Mouse (Mus musculus) thymus, adult 2 months (tissue): ENCODE data around the gene Grb7. TPM values are rescaled to one million over a fixed set of nuclear protein-coding genes. Genes with fewer than 3 reads are reported as not detected.
A peak's percentile ranks its signal among the peaks of the same experiment; 100 is the strongest.

Source experiments
- DNase-seq: peaks from one replicate; pipeline ENCODE4 v3.0.0; 2021
- H3K27ac ChIP-seq: fragments of 200-500 bp; 2 replicates; pipeline ENCODE4 v1.5.1; 2012; ENCODE audit warnings: low read length, control low read depth; ENCODE audit not compliant: control insufficient read depth, insufficient read depth
- H3K27me3 ChIP-seq: fragments of 200-500 bp; 2 replicates; pipeline ENCODE4 v1.6.1; 2012; ENCODE audit warnings: mild to moderate bottlenecking, low read length, moderate library complexity, mixed read lengths; ENCODE audit not compliant: control insufficient read depth, insufficient read depth
- H3K36me3 ChIP-seq: fragments of 200-500 bp; 2 replicates; pipeline ENCODE4 v1.6.1; 2012; ENCODE audit warnings: mild to moderate bottlenecking, low read length, moderate library complexity; ENCODE audit not compliant: control insufficient read depth, insufficient read depth
- H3K4me1 ChIP-seq: fragments of 200-500 bp; replicated peaks from 2 replicates; pipeline ENCODE4 v1.6.1; 2012; ENCODE audit warnings: low read length; ENCODE audit not compliant: control insufficient read depth, insufficient read depth
- H3K4me3 ChIP-seq: fragments of 200-500 bp; 2 replicates; pipeline ENCODE4 v1.5.1; 2012; ENCODE audit warnings: mild to moderate bottlenecking, low read length, control low read depth, moderate library complexity; ENCODE audit not compliant: control insufficient read depth, insufficient read depth
- CTCF ChIP-seq: fragments of 200-500 bp; IDR thresholded peaks from 2 replicates; pipeline ENCODE4 v1.5.1; 2012; ENCODE audit warnings: mild to moderate bottlenecking, control low read depth, low read length, moderate library complexity, borderline replicate concordance; ENCODE audit not compliant: control insufficient read depth, poor library complexity, insufficient read depth; ENCODE audit errors: extremely low read depth
- POLR2A ChIP-seq: fragments of 200-500 bp; IDR thresholded peaks from 2 replicates; pipeline ENCODE4 v1.6.1; 2012; ENCODE audit warnings: mild to moderate bottlenecking, low read length, control low read depth, moderate library complexity; ENCODE audit not compliant: control insufficient read depth, poor library complexity, insufficient read depth; ENCODE audit errors: extremely low read depth
- WGBS: fragments of 180-500 bp; shearing (Covaris S2); methylation state at CpG from one replicate; pipeline ENCODE4 v1.1.7; 2018; 5-methylcytosine and 5-hydroxymethylcytosine counted together
- polyA plus RNA-seq: library from polyadenylated mRNA; depleted of rRNA; stranded (reverse); fragments of >200 nt; gene quantifications from 2 replicates; pipeline ENCODE4 v1.2.3, GENCODE M21; 2012

Gene Grb7
- polyA plus RNA-seq, 1 experiment: 6.8 TPM

- no peaks in the 10 kb centered on the region for H3K36me3 ChIP-seq
- 2% methylated on average over 47 of the region's 49 CpGs for WGBS
- peaks cover 20% of the 10 kb centered on the region for H3K27me3 ChIP-seq
- no peak for TF ChIP-seq POLR2A
- no peak within 1 kb of the TSS for H3K27ac ChIP-seq
- no peak for DNase-seq
- peak within 1 kb of the TSS; percentile 21 for H3K4me3 ChIP-seq
- peaks cover 5% of the 10 kb centered on the region; the same call in 1 of the 2 replicates for H3K4me1 ChIP-seq
Measured at GRCm38 (mm10) chr11:98412273-98412796, 33.9 kb upstream of the Grb7 start, which contains the start of gene Erbb2. Erbb2 (plus strand) TSS chr11:98412470.

GRCm38 (mm10) chr11:98412797-98413301 is 33.3 kb upstream of the Grb7 start:
- Histone ChIP-seq H3K4me1 (peaks cover 5% of the 10 kb centered on the region; the same call in 1 of the 2 replicates), H3K4me3 (peak overlapping the region; percentile 21), H3K27ac (no peak overlapping the region), H3K36me3 (no peaks in the 10 kb centered on the region), H3K27me3 (peaks cover 20% of the 10 kb centered on the region)
- 2% methylated on average over 40 of the region's 40 CpGs for WGBS
- no peak for TF ChIP-seq CTCF
- TF ChIP-seq POLR2A: no peak
- DNase-seq: no peak

DNA sequence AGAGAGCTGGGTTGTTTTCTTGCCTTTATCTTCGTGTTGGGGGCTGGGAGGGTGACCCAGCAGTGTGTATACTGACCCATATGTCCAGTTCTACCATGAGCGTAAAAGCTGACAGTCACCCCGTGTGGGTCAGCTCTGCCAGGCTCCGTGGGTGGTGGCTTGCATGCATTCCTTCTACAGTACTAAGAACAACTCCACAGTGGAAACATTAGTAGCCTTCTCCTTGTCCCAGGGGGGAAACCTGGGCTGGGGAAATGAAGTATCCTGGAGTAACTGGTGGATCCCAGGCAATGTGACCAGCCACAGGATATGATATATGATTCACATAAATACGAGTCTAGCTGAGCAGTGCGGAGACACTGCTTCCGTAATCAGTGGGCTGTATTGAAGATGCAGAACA is 32.5 kb upstream of the Grb7 start:
- TF ChIP-seq POLR2A (no peak), CTCF (no peak)
- WGBS: 36% methylated on average over 7 of the region's 7 CpGs
- Histone ChIP-seq H3K27ac (no peak overlapping the region), H3K36me3 (no peaks in the 10 kb centered on the region), H3K4me3 (no peak overlapping the region), H3K4me1 (peaks cover 5% of the 10 kb centered on the region; the same call in 1 of the 2 replicates), H3K27me3 (peaks cover 20% of the 10 kb centered on the region)
- no peak for DNase-seq

- peaks cover 5% of the 10 kb centered on the region; the same call in 1 of the 2 replicates for H3K4me1 ChIP-seq
- DNase-seq: no peak
- WGBS: 32% methylated on average over 2 of the region's 2 CpGs
- no peaks in the 10 kb centered on the region for H3K36me3 ChIP-seq
- TF ChIP-seq CTCF: no peak
- TF ChIP-seq POLR2A: no peak
- no peak overlapping the region for H3K4me3 ChIP-seq
- H3K27me3 ChIP-seq: peaks cover 20% of the 10 kb centered on the region
- H3K27ac ChIP-seq: no peak overlapping the region
Measured at GRCm38 (mm10) chr11:98414162-98414561, 32.0 kb upstream of the Grb7 start.

DNA sequence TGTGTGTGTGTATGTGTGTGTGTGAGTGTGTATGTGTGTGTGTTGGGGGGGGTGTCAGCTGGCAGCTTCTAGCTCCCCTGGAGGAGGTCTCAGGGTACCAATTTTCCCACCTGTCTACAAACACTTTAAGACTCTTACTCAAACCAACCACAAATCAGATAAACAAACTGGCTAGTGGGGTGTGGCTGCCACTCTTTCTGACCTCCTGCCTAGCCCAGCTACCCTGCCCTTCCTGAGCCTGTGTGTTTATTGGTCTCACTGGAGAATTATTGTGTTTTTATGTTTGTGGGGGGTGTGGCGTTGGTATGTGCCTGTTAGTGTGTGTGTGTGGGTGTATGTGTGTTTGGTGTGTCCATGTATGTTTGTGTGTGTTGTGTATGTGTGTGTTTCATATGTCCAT is 29.1 kb upstream of the Grb7 start:
- no peak for DNase-seq
- TF ChIP-seq CTCF (no peak), POLR2A (no peak)
- no peak overlapping the region for H3K4me3 ChIP-seq
- no peak overlapping the region for H3K27ac ChIP-seq
- peaks cover 9% of the 10 kb centered on the region for H3K27me3 ChIP-seq
- H3K4me1 ChIP-seq: peaks cover 5% of the 10 kb centered on the region; the same call in 1 of the 2 replicates
- H3K36me3 ChIP-seq: no peaks in the 10 kb centered on the region
- WGBS: 83% methylated on average over 1 of the region's 1 CpGs

DNA sequence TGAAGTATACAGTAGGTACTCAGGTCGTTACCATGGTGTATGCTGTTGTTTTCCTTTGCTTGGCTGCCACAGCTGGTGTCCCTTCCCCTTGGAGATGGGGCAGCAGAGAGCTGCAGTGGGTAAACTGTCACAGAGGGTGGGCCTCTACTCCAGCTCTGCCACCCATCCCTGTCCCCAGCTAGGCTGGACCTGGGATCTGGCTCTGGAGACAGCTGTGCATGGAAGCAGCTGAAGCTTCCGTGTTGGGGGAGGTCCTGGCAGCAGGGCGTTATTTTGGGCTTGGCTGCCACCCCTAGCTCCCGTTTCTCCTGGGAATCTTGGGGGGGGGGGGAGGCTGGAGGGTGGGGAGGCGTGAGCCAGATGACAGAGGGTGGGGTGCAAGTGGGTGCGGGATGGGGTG is 27.9 kb upstream of the Grb7 start:
- no peak overlapping the region for H3K4me3 ChIP-seq
- WGBS: 78% methylated on average over 6 of the region's 6 CpGs
- no peaks in the 10 kb centered on the region for H3K4me1 ChIP-seq
- no peak overlapping the region for H3K27ac ChIP-seq
- DNase-seq: no peak
- H3K36me3 ChIP-seq: no peaks in the 10 kb centered on the region
- TF ChIP-seq POLR2A: no peak
- no peak for TF ChIP-seq CTCF
- no peaks in the 10 kb centered on the region; the same call in none of the 2 replicates for H3K27me3 ChIP-seq

- TF ChIP-seq CTCF: no peak
- no peak for TF ChIP-seq POLR2A
- no peaks in the 10 kb centered on the region for H3K36me3 ChIP-seq
- H3K27me3 ChIP-seq: no peaks in the 10 kb centered on the region; the same call in 1 of the 2 replicates
- no peak overlapping the region for H3K4me3 ChIP-seq
- WGBS: 85% methylated on average over 10 of the region's 10 CpGs
- H3K4me1 ChIP-seq: no peaks in the 10 kb centered on the region
- no peak for DNase-seq
- H3K27ac ChIP-seq: no peak overlapping the region
Measured at GRCm38 (mm10) chr11:98418939-98419547, 27.2 kb upstream of the Grb7 start.
